Mouse (Mus musculus) hindbrain, embryonic 15.5 days (tissue): ENCODE measurements around the gene Gm5798. TPM values are rescaled to one million over a fixed set of nuclear protein-coding genes. Genes with fewer than 3 reads are reported as not detected.
"Not testable (repeated sequence)": the region's sequence is repeated elsewhere in the genome, so short reads cannot be mapped to it uniquely, and the experiment has no call there.

Experiments
- ATAC-seq: fragments of 200-750 bp; cut with Nextera tagmentation; 2 replicates; pipeline ENCODE4 v1.8.0; 2017; ENCODE audit warnings: low read depth, moderate number of reproducible peaks, moderate TSS enrichment; ENCODE audit not compliant: low FRiP score
- H3K27ac ChIP-seq: fragments of 300-500 bp; sonication (generic); replicated peaks from 2 replicates; pipeline ENCODE4 v1.5.1; 2015; ENCODE audit warnings: mild to moderate bottlenecking, inconsistent platforms
- H3K27me3 ChIP-seq: fragments of 300-500 bp; sonication (generic); 2 replicates; pipeline ENCODE4 v1.6.1; 2015; ENCODE audit warnings: control low read depth, inconsistent platforms
- H3K36me3 ChIP-seq: fragments of 300-500 bp; sonication (generic); 2 replicates; pipeline ENCODE4 v1.6.1; 2015; ENCODE audit warnings: control low read depth, inconsistent platforms
- H3K4me1 ChIP-seq: fragments of 300-500 bp; sonication (generic); replicated peaks from 2 replicates; pipeline ENCODE4 v1.6.1; 2015; ENCODE audit warnings: control low read depth, inconsistent platforms
- H3K4me2 ChIP-seq: fragments of 300-500 bp; sonication (generic); 2 replicates; pipeline ENCODE4 v1.6.1; 2015; ENCODE audit warnings: moderate library complexity, mild to moderate bottlenecking, inconsistent platforms
- H3K4me3 ChIP-seq: fragments of 300-500 bp; sonication (generic); 2 replicates; pipeline ENCODE4 v1.5.1; 2015; ENCODE audit warnings: mild to moderate bottlenecking, inconsistent platforms
- H3K9ac ChIP-seq: fragments of 300-500 bp; sonication (generic); 2 replicates; pipeline ENCODE4 v1.6.1; 2015; ENCODE audit warnings: inconsistent platforms
- H3K9me3 ChIP-seq: fragments of 300-500 bp; sonication (generic); 2 replicates; pipeline ENCODE4 v1.6.1; 2016; ENCODE audit warnings: control low read depth, inconsistent platforms
- WGBS: fragments of 180-500 bp; shearing (Covaris S2); methylation state at CpG from one replicate; pipeline ENCODE4 v1.1.7; 2015; 5-methylcytosine and 5-hydroxymethylcytosine counted together
- polyA plus RNA-seq: library from polyadenylated mRNA; unstranded; fragments of >200 nt; fragmentation: Nextera tagmentation; extraction: Ambion mirVana; gene quantifications from 2 replicates; pipeline ENCODE4 v1.2.1, GENCODE M21; 2015

The Gm5798 gene
- not detected in 2 replicates for polyA plus RNA-seq

DNA sequence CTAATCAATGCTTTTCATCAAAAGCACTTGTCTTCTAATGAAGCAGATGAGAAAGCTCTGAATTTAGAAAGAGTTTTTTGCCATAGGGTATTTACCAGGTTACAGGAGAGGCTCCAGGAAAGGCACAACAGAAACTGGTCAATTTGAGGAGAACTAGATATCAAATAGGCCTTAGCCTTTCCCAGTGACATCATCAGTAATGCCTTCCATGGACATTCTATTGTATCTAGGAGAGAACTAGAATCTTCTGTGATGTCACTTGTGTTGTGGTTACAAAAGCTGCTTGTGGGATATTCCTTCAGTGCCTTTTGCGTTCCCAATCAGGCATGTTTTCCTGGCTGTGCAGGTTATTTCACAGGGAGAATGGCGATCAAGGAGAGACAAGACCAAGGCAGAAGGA is at the start of gene Gm5798:
Gene Gm5798, plus strand, starts transcription at position 301 of the 400 bp plus-strand sequence.
- not testable (repeated sequence) for H3K27ac ChIP-seq, ATAC-seq, H3K27me3 ChIP-seq, H3K9me3 ChIP-seq, H3K4me3 ChIP-seq, H3K4me2 ChIP-seq, H3K4me1 ChIP-seq, H3K9ac ChIP-seq, H3K36me3 ChIP-seq
- WGBS = 65% methylated on average over 2 of the region's 2 CpGs

GRCm38 (mm10) chr14:41386279-41386678 is 37.9 kb downstream of the Gm5798 start, which contains the start of gene Gm7945:
Gene Gm7945, minus strand, starts transcription at chr14:41386379.
- H3K4me2 ChIP-seq, H3K9me3 ChIP-seq, ATAC-seq, H3K4me1 ChIP-seq, H3K27me3 ChIP-seq, H3K36me3 ChIP-seq, H3K4me3 ChIP-seq, H3K9ac ChIP-seq, H3K27ac ChIP-seq: not testable (repeated sequence)
- no CpG with 5 or more reads among the region's 3 CpGs for WGBS

Other genes starting within 250 kb of the Gm5798 start
- gene Mat1a, start 243.6 kb upstream of the Gm5798 start, polyA plus RNA-seq = not detected in 2 replicates
- not detected in 2 replicates for gene Sftpa1, start 216.8 kb upstream of the Gm5798 start, polyA plus RNA-seq
- not detected in 2 replicates for gene Mbl1, start 197.2 kb upstream of the Gm5798 start, polyA plus RNA-seq
- gene Sftpd, start 163.5 kb upstream of the Gm5798 start, polyA plus RNA-seq = not detected in 2 replicates
- 0.35 and 0.47 TPM in 2 replicates for gene Gm2832, start 69.8 kb upstream of the Gm5798 start, polyA plus RNA-seq
- 0.18 TPM in 1 of 2 replicates, not detected in the other for gene Gm7945, start 37.8 kb downstream of the Gm5798 start, polyA plus RNA-seq
- 0.30 TPM in 1 of 2 replicates, not detected in the other for gene Gm6482, start 59.7 kb downstream of the Gm5798 start, polyA plus RNA-seq
- not detected in 2 replicates for gene Gm7954, start 104.9 kb downstream of the Gm5798 start, polyA plus RNA-seq
- not detected in 2 replicates for gene Gm3486, start 140.9 kb downstream of the Gm5798 start, polyA plus RNA-seq
- gene Gm7970, start 207.0 kb downstream of the Gm5798 start, polyA plus RNA-seq = not detected in 2 replicates
- gene 1700049E17Rik2, start 224.6 kb downstream of the Gm5798 start, polyA plus RNA-seq = not detected in 2 replicates